Mouse (Mus musculus): Measurements from ENCODE around the gene Scd2.
A peak's percentile ranks its signal among the peaks of the same experiment; 100 is the strongest.
"Not testable (repeated sequence)": the region's sequence is repeated elsewhere in the genome, so short reads cannot be mapped to it uniquely, and the experiment has no call there.

Scd2 gene

GRCm38 (mm10) chr19:44292941-44293768 is at the start of gene Scd2:
Gene Scd2, plus strand, starts transcription at chr19:44293674.
- DNase-seq (ENCODE audit: low read depth), result peak; percentile 61

DNA sequence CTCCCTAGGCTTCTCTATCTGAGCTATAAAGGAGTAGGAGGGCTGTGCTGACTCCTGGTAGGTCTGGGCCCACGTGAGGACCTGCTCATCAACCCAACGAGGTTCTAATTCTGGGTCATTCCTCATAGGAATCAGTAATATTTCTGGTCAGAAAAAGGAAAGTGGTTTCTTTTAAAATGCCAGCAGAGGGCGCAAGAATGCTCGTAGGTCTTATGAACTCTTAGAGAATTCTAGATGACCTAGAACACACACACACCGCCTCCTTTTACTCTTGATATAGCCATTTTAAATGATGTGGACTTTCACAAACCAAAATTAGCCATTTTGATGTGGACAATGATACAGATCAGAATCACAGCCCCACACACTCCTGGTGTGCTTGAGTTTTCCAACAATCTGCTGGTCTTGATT is 47.7 kb upstream of the Scd2 start:
- peak; percentile 82 for DNase-seq (ENCODE audit: low read depth)

- no peak for DNase-seq (ENCODE audit: low read depth)
Observed at GRCm38 (mm10) chr19:44246341-44246911, 47.0 kb upstream of the Scd2 start.

DNA sequence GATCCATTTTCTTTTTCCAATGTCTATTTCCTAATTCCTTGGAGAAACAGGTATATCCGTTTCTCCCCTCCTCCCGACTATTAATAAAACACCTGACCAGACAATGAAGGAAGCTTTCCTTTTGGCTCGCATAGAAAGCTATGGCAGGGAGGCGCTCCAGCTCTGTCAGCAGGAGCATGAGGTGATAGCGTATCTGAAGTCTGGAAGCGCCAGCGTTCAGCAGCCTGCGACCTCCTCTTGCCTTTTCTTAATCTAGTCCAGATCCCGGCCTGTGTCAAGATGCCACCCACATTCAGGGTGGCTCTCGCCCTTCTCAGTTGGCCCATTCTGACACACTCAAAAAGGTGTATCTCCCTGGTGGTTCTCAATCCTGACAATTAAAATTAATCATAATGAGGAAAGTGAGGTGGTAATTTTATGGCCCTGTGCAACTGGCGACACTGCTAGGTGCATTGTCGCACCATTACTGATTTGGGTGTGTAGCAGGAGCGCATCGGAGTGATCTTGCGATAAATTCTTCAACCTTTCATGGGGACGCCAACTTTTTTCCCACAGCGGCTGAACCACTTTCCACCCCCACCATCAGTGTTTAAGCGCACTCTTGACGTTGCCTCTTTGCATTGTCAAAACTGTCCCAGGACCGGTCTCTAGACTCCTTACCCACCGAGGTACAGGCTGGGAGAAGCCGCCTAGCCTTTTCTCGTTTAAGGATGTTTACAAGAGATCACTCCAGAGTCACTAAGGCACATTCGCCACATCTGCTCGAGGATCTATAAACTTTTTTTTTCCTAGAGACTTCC is 46.0 kb upstream of the Scd2 start:
- DNase-seq (ENCODE audit: low read depth), result no peak

DNA sequence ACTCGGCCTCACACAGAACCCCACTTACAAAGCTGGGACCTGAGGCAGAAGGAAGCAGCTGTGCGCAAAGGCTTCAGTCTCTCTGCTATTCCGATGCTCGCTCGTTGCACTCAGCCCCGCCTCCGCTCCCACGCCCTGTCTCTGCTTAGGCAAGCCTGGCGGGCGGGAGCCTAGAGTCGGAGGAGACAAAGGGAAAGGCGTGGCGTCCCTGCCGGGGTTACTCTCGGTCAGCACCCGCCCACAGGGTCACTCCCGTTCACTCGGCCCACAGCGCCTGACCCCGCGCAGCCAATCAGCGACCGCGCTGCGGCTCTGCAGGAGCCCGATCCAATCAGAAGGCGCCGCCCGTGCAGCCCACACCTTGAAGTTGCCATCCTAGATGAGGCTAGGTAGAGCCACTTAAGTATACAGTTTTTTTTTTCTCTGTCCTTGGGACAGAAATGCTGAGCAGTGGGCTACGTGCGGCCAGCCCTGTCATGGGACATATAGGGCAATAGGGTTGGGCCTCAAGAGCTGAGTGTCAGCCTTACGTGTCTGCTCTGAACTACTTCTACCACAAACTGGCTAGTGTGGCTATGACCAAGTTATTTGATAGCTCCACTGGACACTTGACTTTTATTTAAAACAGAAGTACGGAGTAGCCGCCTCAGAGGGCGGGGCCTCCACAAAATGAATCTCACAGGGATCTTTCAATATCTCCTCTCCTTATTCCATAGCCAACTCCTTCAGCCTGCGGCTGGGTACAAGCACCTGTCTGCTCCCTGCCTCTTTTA is 45.2 kb upstream of the Scd2 start:
- peak; percentile 99 for DNase-seq (ENCODE audit: low read depth)

DNA sequence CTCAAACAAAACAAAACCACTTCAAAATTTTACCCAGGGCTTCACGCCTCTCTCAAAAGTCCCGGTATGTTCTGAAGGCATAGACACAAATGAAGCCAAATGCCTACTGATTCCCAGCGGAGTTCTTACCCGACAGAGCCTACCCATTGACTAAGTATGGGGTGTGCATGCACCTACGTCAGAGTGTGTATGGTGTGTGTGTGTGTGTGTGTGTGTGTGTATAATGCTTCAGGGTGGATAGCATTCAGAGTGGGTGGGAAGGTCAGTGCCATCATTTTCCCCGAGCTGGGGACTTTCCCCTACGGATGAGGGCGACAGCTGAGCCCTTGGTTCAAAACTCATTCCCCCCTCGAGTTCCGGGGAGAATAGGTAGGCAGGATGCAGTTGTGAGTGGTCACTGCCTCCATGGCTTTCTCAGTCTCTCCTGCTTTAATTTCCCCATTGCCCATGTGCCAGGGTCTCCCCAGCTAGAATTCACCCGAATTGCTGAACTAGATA is 44.6 kb upstream of the Scd2 start:
- DNase-seq (ENCODE audit: low read depth), result no peak

GRCm38 (mm10) chr19:44251138-44251537 is 42.3 kb upstream of the Scd2 start:
- DNase-seq (ENCODE audit: low read depth), result not testable (repeated sequence)

DNA sequence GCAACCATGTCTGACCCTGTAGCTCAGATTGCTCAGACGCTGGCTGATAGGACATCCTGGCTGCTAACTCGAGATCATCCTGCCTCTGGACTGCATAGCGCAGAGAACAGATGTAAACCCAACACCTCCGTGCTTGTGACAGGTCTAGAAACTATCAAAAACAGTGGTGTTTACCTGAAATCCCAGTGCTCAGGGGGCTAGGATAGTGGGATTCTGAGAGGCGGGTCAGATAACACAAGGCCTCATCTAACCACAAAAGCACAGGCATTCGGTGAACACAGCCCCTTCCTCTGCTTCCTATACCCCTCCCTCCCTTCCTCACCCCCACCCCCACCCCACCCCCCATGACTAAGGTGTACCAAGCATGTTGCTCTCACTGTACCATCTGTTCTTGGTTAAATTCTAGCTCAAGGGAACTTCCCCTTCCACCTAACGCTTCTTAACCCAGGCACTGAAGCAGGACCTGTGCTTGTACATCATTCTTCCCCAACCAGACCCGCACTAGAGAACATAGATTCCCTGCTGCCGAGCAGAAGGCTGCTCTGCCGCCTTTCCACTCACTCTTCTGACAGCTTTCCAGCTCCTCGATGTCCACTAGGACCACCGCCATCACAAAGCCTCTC is 41.4 kb upstream of the Scd2 start:
- DNase-seq (ENCODE audit: low read depth), result peak; percentile 48

DNA sequence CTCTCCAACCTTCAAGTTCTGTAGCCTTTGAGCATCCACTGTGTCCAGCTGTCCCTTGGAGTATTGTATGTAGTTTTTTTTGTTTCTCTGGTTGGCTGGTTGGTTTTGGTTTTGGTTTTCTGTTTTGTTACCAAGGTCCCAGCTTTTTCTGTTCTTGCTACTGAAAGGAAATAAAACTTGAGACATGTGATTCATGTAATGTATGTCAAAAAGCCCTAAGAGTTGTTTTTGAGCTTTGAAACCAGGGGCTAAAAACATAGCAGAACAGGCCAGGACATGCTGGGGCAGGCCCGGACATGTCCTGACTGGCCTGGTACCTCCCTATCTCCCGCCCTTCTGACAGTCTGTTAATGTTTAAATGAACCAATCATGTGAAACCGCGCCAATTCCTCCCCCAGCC is 39.4 kb upstream of the Scd2 start:
- DNase-seq (ENCODE audit: low read depth), result peak; percentile 74

- no peak for DNase-seq (ENCODE audit: low read depth)
Observed at GRCm38 (mm10) chr19:44257377-44257966, 36.0 kb upstream of the Scd2 start.

DNA sequence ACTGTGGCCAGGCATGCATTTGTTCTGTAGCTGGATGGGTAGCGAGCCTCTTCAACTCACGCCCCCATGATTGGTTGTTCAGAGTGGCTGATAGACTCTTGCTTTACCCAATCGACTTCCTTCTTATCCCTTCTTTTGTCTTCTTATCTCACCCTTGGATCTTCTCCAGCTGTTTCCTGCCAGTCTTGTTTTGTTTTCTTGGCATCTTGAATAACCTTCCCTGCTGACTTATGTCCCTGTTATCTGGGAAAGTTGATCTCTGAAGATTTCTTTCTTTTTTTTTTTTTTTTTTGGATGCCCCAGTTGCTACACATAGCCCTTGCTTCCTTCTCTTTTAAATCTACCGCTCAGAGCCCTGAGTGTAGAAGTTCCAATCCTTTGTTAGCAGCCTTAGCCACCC is 34.0 kb upstream of the Scd2 start:
- no peak for DNase-seq (ENCODE audit: low read depth)

DNA sequence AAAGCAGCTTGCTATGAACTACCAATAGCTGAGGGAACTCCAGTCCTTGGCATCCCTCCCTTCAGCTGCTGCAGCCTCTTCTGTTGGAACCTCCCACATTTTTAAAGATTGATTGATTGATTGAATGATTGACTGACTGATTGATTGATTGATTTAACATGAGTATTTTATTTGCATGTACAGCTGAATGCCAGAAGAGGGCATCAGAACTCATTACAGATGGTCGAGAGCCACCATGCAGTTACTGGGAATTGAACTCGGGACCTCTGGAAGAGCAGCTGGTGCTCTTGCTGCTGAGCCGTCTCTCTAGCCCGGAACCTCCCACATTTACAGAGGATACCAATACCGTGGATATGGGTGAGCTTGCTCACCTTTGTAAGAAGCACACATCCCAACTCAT is 33.0 kb upstream of the Scd2 start:
- DNase-seq (ENCODE audit: low read depth), result peak; percentile 54

DNA sequence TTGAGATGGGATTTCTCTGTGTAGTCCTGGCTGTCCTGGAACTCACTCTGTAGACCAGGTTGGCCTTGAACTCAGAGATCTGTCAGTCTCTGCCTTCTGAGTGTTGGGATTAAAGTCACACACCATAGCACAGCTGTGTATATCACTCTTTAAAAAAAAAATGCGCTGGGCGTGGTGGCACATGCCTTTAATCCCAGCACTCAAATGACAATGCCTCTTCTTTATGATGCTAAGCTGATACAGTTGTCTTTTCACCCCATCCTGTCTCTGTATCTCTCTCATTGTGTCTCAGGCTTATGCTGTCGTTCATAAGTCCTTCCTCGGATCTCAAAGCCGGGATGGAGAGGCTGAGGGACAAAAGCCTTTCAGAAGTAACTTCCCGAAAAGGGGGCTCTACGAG is 31.7 kb upstream of the Scd2 start:
- no peak for DNase-seq (ENCODE audit: low read depth)

- no peak for DNase-seq (ENCODE audit: low read depth)
Observed at GRCm38 (mm10) chr19:44263581-44263980, 29.9 kb upstream of the Scd2 start.

GRCm38 (mm10) chr19:44264226-44264625 is 29.2 kb upstream of the Scd2 start:
- no peak for DNase-seq (ENCODE audit: low read depth)

GRCm38 (mm10) chr19:44265300-44265699 is 28.2 kb upstream of the Scd2 start:
- DNase-seq (ENCODE audit: low read depth), result no peak

- DNase-seq (ENCODE audit: low read depth), result no peak
Observed at GRCm38 (mm10) chr19:44265911-44266337, 27.6 kb upstream of the Scd2 start.

DNA sequence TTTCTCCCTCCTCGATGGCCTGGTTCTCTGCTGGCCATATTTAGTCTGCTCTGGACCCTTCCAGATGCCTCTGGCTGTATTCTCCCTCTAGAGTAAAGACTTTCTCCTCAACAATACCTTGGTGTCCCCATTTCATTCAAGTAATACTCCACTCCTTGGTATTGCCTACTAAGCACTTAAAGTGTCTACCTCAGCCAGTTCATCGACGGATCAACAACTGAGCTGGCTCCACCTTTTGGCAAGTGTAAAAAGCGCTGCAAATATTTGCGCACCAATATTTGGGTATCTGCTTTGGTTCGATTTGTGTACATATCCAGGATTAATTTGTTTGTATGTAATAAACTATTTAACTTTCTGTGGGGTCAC is 27.0 kb upstream of the Scd2 start:
- no peak for DNase-seq (ENCODE audit: low read depth)

- DNase-seq (ENCODE audit: low read depth), result peak; percentile 87
Observed at GRCm38 (mm10) chr19:44266824-44267498, 26.5 kb upstream of the Scd2 start.

DNA sequence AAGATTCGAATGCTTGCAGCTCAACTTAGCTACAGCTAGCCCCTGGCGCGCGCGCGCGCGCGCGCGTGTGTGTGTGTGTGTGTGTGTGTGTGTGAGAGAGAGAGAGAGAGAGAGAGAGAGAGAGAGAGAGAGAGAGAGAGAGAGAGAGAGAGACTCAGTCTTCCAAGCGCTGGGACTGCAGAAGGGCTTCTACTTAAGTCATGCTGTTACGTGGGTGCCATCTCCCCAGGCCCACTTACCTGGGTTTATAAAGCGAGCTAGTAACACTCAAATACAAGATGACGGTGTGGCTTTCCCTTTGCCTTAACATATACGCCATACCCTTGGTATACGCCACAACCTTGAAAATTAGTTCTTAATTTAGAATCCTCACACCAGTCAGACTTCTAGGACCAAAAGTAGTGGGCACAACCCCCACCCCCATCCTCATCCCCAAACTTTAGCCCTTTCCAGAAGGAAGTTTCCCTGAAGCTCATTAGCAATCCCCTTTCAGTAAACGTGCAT is 25.9 kb upstream of the Scd2 start:
- no peak for DNase-seq (ENCODE audit: low read depth)
